Mouse (Mus musculus) left cerebral cortex, postnatal 14 days (tissue): ENCODE data around the gene Grcc10. TPM values are rescaled to one million over a fixed set of nuclear protein-coding genes. Genes with fewer than 3 reads are reported as not detected.

ENCODE experiments used
- DNase-seq, 2 experiments: peaks; one replicate each; pipeline ENCODE4 v3.0.0; 2021 to 2022; ENCODE audit warnings: low spot score in 2 of 2, mixed read lengths in 1 of 2
- intact Hi-C: fragments of 180-260 bp; cut with DNase I; formaldehyde crosslinking; loops from one replicate; pipeline ENCODE4 v1.15.1; 2025
- total RNA-seq, 2 experiments: library from RNA; stranded (reverse); gene quantifications; 2 replicates each; pipeline ENCODE4 v1.2.3; 2021

Grcc10 gene
- total RNA-seq, 2 experiments from 2014 or later = 294 to 301 TPM

DNA sequence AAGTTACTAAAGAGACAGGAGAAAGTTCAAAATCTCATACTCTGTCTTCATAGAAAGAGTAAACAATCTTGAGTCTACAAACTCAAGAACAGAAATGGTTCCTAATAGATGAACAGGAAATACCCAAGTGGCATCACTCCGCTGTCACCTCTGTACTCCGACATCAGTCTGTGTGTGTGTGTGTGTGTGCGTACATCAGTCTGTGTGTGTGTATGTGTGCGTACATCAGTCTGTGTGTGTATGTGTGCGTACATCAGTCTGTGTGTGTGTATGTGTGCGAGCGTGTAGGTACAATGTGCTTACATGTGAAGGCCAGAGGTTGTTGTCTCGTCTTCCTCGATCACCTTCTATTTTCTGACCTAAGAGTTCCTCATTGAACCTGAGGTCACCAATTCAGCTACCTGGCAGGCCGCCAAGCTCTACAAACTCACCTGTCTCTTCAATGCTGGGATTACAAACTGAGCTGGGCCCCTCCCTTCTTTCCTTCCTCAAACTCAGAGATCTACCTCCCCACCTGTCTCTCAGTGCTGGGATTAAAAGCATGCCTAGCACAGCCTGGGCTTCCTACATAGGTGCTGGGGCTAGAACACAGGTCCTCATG is 32.8 kb downstream of the Grcc10 start:
- no peak for DNase-seq
- intact Hi-C loops = no loop called here

DNA sequence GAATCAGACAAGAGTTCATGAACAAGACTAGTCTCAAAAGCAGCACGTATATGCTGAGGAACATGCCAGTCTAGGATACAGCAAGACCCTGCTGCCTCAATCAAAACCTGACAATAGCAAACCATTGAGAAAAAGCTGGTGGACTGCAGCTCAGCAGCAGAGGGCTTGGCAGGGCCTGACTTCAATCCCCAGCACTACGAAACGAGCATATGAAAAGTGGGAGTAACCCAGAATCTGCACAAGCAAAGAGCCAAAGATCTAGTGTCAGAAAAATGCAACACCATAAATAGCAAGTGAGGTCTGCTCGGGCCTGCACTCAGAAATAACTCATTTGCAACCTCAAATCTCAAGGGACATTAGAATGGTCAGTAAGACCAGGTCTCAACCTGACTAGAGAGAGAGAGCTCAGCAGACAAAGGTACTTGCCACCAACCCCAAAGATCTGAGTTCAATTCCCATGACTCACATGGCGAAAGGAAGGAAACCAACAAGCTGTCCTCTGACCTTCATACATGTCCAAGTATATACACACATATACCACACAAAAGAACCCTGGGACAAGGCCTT is 35.0 kb downstream of the Grcc10 start:
- intact Hi-C loops = no loop called here

DNA sequence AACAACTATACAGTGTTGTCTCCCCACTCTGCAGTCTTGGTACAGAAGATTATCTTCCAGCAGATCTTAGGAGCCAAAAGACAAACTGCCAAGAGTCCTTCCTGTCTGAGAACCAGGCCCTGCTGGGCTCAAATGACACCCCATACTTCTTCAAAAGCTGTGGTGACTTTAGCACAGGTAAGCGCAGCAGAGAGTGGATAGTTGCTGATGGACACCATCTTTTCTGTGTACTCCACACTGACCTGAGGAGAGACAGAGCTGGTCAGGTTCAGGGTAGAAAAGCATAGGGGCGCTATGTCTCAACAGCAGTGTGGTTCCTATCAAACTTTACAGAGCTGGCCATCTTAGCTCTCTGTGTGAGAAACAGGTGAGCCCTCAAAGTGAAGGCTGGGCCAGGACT is 36.8 kb downstream of the Grcc10 start:
- no peak for DNase-seq
- intact Hi-C loops = loop anchor here (5.0 kb wide), 1 partner anchor 38 kb away; the partner anchor contains the start of gene Grcc10

More for the DNA sequence above, 35.0 kb downstream of the Grcc10 start:
- DNase-seq = no peak

DNA sequence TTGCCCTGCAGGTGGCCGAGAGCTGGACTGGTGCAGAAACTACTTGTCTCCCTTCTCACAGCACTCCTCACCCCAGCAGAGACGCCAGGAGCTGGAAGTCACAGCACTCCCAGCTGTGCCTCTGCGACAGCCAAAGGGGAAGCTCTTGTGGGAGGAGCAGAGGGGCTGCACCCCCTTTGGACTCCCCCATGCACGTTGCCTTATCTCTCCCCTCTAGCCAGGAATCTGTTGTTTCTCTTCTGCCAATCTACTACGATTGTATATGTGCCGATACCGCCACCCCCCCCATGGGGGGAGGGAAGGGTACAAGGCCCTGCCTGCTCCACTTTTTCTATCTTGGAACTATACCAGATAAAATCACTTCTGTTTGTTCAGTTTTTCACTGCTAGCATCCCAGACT is 37.4 kb downstream of the Grcc10 start:
- no peak for DNase-seq
- intact Hi-C loops = loop anchor here (2.0 to 5.0 kb wide), 2 partner anchors 39 to 41 kb away; partner anchors contain the start of genes Grcc10 and Lpcat3

DNA sequence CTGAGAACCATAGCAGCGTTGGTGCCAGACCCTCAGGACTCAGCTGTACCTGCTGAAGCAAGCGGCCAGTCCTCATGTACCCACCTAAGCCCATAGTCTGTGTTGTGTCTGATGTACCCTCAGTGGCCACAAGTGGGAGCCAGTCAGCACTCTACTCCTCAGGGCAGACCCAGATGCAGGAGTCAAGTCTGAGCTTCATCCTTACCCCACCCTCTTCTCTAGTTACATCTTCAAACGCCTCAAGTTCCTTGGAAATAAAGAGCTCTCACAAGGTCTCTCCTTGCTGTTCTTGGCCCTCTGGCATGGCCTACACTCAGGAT is 38.4 kb downstream of the Grcc10 start:
- peak; percentile 80 to 81 for DNase-seq
- intact Hi-C loops = loop anchor here (2.0 to 5.0 kb wide), 2 partner anchors 40 kb away; partner anchors contain the start of genes Grcc10 and Lpcat3

DNA sequence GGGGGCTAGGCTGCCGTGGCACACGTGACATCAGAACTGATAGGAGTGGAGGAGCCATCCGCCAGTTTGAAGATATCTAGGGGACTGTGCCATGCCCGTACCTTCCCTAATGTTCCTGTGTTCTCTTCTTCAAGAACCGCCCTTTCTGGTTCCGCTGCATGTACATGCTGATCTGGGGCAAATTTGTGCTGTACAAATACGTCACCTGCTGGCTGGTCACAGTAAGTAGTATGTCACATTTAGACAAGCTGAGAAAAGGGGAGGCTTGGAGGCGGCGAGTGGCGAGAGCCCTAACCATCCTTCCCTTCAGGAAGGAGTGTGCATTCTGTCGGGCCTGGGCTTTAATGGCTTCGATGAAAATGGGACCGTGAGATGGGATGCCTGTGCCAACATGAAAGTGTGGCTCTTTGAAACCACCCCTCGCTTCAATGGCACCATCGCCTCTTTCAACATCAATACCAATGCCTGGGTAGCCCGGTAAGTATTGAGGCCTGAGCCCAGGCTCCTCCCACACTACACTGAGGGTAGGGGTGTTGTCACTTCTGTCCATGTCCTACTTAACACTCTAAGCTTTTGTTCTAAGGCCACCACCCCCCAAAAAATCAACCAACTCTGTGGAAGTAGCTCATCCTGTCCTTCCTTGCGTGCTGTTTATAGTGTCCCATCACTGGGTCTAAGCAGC is 38.9 kb downstream of the Grcc10 start:
- intact Hi-C loops = loop anchor here (2.0 to 5.0 kb wide), 2 partner anchors 39 to 40 kb away; partner anchors contain the start of genes Grcc10 and Lpcat3
- no peak for DNase-seq

DNA sequence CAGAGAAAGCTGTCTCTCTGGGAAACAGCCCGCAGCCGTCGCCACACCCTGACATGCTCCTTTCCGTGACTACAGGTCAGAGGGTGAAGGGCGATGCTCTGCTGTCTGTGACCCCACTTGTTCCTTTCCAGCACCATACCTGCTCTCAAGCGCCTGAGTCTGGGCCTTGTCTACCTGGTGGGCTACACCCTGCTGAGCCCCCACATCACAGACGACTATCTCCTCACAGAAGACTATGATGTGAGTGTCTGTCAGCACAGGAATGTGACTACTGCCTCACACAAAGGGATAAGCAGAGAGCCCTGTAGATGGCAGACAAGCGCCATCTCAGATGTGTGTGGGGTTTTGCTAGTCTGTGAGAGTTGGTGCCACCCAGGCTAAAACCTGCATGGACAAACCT is 39.8 kb downstream of the Grcc10 start:
- intact Hi-C loops = loop anchor here (5.0 kb wide), 1 partner anchor 41 kb away; the partner anchor contains the start of gene Grcc10
- peak in 1 of 2 experiments; percentile 38 for DNase-seq

DNA sequence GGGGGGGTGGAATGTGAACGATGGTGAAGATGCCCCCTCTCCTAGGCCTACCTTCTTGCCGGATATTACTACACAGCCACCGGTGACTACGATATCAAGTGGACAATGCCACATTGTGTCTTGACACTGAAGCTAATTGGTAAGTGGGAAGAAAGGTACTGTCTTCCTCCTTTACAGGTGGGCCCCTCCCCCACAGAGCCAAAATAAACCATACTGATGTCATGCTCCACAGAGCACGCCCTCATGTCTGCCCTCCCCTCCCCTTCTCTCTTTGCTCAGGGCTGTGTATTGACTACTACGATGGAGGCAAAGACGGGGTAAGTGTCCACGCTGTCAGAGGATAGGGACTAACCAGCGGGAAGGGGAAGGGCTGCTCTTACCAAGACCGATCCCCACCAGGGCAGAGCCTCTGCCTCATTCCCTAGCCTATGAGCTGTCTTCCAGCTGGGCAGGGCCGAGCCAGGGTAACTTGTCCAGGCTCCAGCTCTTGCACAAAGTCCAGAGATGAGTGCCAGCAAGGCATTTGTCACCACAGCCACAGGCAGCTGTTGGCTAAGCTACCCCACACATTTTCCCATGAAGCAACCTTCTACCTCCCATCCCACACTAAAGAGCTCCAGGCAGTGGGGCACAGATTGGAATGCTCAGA is 41.1 kb downstream of the Grcc10 start:
- intact Hi-C loops = loop anchor here (5.0 kb wide), 1 partner anchor 42 kb away; the partner anchor contains the start of gene Grcc10
- peak; percentile 35 to 68 for DNase-seq

DNA sequence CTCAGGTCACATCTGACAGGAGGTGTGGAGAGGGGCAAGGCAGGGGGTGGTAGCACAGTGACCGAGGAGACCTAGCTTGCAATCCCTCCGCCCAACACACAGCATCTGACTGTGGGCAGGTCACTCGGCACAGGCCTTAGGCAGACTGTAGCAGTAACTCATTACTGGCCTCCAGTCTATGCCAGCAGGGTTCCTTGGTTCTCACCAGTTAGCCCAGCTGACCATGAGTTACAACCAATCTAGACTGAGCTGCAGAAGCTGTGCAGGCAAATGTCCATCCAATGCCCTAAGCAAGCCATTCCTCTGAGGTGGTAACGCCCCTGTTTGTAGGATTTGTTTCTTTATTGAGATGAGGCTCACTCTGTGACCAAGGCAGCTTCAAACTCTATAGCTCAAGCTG is 41.8 kb downstream of the Grcc10 start:
- intact Hi-C loops = no loop called here
- no peak for DNase-seq

DNA sequence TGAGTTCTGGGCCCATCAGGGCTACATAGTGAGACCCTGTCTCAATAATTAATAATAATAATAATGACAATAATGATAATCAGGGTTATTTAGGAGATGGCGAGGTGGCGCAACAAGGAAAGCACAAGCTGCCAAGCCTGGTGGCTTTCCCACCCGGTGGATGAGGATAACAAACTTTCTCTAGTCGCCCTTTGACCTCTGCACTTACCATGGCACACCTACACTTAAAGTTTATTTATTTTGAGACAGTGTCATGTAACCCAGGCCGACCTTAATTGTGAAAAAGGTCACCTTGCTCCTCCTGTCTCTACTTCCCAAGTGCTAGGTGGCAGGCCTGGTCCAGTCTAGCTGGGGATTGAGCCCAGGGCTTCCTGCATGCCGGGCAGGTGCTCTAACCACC is 42.4 kb downstream of the Grcc10 start:
- no peak for DNase-seq
- intact Hi-C loops = no loop called here

DNA sequence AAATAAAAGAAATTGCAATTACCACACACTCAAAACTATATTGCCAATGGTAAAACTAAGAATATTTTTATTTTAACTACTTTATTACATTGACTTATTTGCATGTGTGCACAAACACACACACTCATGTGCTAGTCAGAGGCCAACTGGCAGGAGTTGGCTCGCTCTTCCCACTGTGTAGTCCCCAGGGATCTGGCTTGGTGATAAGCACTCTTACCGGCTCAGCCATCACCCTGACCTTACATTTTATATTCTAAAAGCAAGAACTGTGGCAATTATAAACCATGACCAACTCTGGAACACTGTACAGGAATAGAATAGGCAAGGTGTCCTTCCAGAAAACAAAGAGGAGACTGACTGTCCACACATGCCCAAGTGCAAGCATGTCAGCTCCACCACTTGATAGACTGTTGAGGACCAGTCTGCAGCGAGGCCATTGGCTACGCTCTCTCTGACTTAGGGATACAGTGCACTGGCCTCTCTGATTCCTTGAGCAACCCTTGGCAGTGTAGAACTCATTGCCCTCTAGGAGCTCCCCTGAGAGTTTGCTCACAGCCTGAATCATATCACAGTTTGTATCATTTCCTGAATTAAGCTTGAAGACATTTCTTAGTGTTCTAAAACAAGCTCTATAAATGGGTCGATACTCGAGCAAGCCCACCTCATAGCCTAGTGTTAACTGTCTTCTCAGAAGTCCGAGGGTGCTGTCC is 44.6 kb downstream of the Grcc10 start:
- DNase-seq = no peak
- intact Hi-C loops = no loop called here

DNA sequence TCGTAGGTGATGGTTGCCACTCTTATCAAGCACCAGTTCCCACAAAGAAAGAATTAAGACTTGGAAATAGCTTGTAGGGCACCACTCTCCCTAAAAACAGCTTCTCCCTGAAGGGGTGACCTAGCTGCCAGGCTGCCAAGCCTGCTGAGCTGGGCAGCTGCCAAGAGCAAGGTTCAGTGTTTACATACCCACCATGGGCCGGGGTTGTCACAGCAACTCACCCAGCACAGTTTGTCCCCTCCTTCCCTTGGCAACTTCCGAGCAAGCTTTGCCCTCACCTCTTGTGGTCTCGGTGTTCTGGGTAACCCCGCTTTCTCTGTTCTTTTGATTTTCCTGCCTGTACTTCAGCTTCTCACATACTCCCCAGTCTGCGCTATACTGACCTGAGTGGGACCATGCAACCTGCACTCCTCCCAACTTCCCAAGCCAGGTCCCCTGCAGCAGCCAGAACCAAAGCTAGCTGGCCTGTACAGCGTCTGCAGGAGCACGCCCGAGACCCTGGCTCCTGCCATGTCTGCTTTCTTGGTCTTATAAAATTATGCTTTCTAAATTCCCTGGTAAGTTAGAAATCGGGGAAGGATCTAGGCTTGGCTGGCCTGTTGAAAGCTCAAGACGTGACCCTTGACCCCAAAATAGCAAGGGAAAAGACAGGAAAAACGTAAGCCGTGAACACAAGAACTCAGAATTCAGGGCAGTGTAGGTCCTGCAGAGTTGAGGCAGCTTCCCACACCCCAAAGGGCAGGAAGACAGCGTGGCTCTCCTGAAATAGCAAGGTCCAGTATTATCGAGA is 46.8 kb downstream of the Grcc10 start:
- intact Hi-C loops = no loop called here
- peak; percentile 69 to 74 for DNase-seq

DNA sequence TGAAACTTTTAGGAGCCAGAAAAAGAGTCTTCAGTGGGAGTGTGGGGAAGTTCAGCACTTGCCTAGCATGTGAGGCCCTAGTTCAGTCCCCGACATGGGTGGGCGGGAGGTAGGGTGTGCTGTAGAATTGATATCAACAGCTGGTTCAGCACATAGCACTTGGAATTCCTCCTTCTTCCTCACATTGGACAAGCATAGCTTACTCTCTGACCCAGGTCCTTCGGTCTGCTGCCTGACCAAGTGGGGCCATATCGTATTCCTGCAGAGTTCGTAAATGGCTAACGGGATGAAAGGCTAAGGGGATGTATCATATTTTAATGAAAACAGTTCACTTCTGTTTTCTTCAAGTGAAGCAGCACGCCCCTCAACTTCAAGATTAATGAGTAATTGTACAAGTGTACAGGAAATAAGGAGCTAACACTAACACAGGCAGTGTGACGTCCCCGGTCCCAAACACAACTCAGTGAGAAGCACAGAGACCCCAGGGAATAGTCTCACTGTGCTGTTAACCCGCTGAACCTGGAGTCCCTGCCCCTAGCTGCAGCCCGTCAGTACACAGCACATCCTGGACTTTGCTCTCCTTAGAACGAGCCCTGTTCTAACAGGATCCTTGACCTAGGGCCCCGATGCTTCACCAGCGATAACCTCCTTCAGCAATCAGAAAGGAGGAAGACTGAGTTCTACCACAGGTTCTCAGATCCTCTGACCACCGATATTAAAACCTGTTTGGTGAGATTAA is 47.8 kb downstream of the Grcc10 start:
- intact Hi-C loops = no loop called here
- DNase-seq = no peak

DNA sequence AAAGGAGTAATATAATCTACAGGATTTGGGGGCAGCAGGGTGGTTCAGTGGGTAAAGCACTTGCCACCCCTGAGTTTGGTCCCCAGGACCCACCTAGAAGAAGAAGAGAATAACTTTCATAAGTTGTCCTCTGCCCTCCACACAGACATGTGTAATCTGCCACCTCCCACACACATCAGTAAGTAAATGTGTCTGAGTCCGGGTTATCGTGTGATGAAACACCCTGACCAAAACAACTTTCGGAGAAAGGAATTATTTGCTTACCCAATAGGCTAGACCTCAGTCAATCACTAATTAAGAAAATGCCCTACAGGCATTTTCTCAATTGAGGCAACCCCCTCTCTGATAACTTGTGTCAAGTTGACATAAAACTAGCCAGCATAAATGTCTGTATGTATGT is 50.7 kb downstream of the Grcc10 start:
- DNase-seq = no peak
- intact Hi-C loops = no loop called here
